Mouse (Mus musculus) forebrain, embryonic 15.5 days (tissue): Measurements from ENCODE around the gene Nit2. TPM values are rescaled to one million over a fixed set of nuclear protein-coding genes. Genes with fewer than 3 reads are reported as not detected.
"Not testable (repeated sequence)": the region's sequence is repeated elsewhere in the genome, so short reads cannot be mapped to it uniquely, and the experiment has no call there.

ENCODE experiments used
- ATAC-seq: fragments of 200-750 bp; cut with Nextera tagmentation; replicated peaks from 2 replicates; pipeline ENCODE4 v1.8.0; 2017; ENCODE audit warnings: mild to moderate bottlenecking, moderate TSS enrichment, moderate library complexity
- H3K27ac ChIP-seq: fragments of 300-500 bp; sonication (generic); replicated peaks from 2 replicates; pipeline ENCODE4 v1.5.1; 2015; ENCODE audit warnings: mild to moderate bottlenecking, inconsistent platforms
- H3K27me3 ChIP-seq: fragments of 300-500 bp; sonication (generic); 2 replicates; pipeline ENCODE4 v1.6.1; 2015; ENCODE audit warnings: inconsistent platforms
- H3K36me3 ChIP-seq: fragments of 300-500 bp; sonication (generic); 2 replicates; pipeline ENCODE4 v1.6.1; 2015; ENCODE audit warnings: mild to moderate bottlenecking, inconsistent platforms
- H3K4me1 ChIP-seq: fragments of 300-500 bp; sonication (generic); 2 replicates; pipeline ENCODE4 v1.6.1; 2015; ENCODE audit warnings: inconsistent platforms
- H3K4me2 ChIP-seq: fragments of 300-500 bp; sonication (generic); replicated peaks from 2 replicates; pipeline ENCODE4 v1.6.1; 2015; ENCODE audit warnings: mild to moderate bottlenecking, inconsistent platforms
- H3K4me3 ChIP-seq: fragments of 300-500 bp; sonication (generic); 2 replicates; pipeline ENCODE4 v1.5.1; 2015; ENCODE audit warnings: mild to moderate bottlenecking, inconsistent platforms
- H3K9ac ChIP-seq: fragments of 300-500 bp; sonication (generic); replicated peaks from 2 replicates; pipeline ENCODE4 v1.6.1; 2015; ENCODE audit warnings: mild to moderate bottlenecking, inconsistent platforms
- H3K9me3 ChIP-seq: fragments of 300-500 bp; sonication (generic); 2 replicates; pipeline ENCODE4 v1.6.1; 2016; ENCODE audit warnings: inconsistent platforms
- WGBS: fragments of 180-500 bp; shearing (Covaris S2); methylation state at CpG from one replicate; pipeline ENCODE4 v1.1.7; 2015; ENCODE audit warnings: mixed read lengths; 5-methylcytosine and 5-hydroxymethylcytosine counted together
- polyA plus RNA-seq: library from polyadenylated mRNA; unstranded; fragments of >200 nt; fragmentation: Nextera tagmentation; extraction: Ambion mirVana; gene quantifications from 2 replicates; pipeline ENCODE4 v1.2.1, GENCODE M21; 2015

Nit2 gene
- polyA plus RNA-seq, 1 experiment from 2014 or later, result 41.1 TPM

GRCm38 (mm10) chr16:57177254-57177653 is 10.1 kb upstream of the Nit2 start:
- 66% methylated on average over 2 of the region's 2 CpGs for WGBS
- Histone ChIP-seq H3K9ac (no peak overlapping the region), H3K9me3 (no peaks in the 10 kb centered on the region), H3K36me3 (peaks cover 24% of the 10 kb centered on the region), H3K4me1 (no peaks in the 10 kb centered on the region), H3K4me2 (no peak overlapping the region), H3K27me3 (no peaks in the 10 kb centered on the region), H3K4me3 (no peak overlapping the region), H3K27ac (no peak overlapping the region)
- ATAC-seq, result 0 out of 2 replicates have a peak, but pooled peaks have one; percentile 60

GRCm38 (mm10) chr16:57176276-57176675 is 9.1 kb upstream of the Nit2 start:
- WGBS, result 88% methylated on average over 7 of the region's 7 CpGs

GRCm38 (mm10) chr16:57175751-57176150 is 8.6 kb upstream of the Nit2 start:
- Histone ChIP-seq H3K4me2 (no peak overlapping the region), H3K9ac (no peak overlapping the region), H3K36me3 (peaks cover 10% of the 10 kb centered on the region), H3K27ac (no peak overlapping the region), H3K4me1 (0 out of 2 replicates have a peak, but pooled peaks cover 3% of the 10 kb centered on the region), H3K4me3 (no peak overlapping the region), H3K9me3 (no peaks in the 10 kb centered on the region), H3K27me3 (no peaks in the 10 kb centered on the region)
- ATAC-seq, result no peak
- 76% methylated on average over 2 of the region's 2 CpGs for WGBS

More at GRCm38 (mm10) chr16:57176276-57176675, 9.1 kb upstream of the Nit2 start:
- Histone ChIP-seq H3K4me3 (no peak overlapping the region), H3K36me3 (peaks cover 15% of the 10 kb centered on the region), H3K4me1 (0 out of 2 replicates have a peak, but pooled peaks cover 1% of the 10 kb centered on the region), H3K27me3 (no peaks in the 10 kb centered on the region), H3K27ac (no peak overlapping the region), H3K9me3 (no peaks in the 10 kb centered on the region), H3K9ac (no peak overlapping the region), H3K4me2 (no peak overlapping the region)
- no peak for ATAC-seq

- H3K9ac ChIP-seq, ATAC-seq, H3K27me3 ChIP-seq, H3K4me2 ChIP-seq, H3K4me3 ChIP-seq, H3K27ac ChIP-seq, H3K4me1 ChIP-seq, H3K9me3 ChIP-seq, H3K36me3 ChIP-seq: not testable (repeated sequence)
Observed at GRCm38 (mm10) chr16:57174480-57174879, 7.3 kb upstream of the Nit2 start.

- ATAC-seq, result no peak
- no peak overlapping the region for H3K4me2 ChIP-seq
- 54% methylated on average over 6 of the region's 6 CpGs for WGBS
- no peak overlapping the region for H3K9ac ChIP-seq
- no peaks in the 10 kb centered on the region for H3K27me3 ChIP-seq
- no peaks in the 10 kb centered on the region for H3K9me3 ChIP-seq
- H3K27ac ChIP-seq, result 0 out of 2 replicates have a peak overlapping the region, but pooled peaks have one; percentile 23
- H3K4me3 ChIP-seq, result no peak overlapping the region
- H3K36me3 ChIP-seq, result peaks cover 9% of the 10 kb centered on the region; the same call in 1 of the 2 replicates
- peaks cover 7% of the 10 kb centered on the region; the same call in 1 of the 2 replicates for H3K4me1 ChIP-seq
Observed at GRCm38 (mm10) chr16:57171570-57171969, 4.4 kb upstream of the Nit2 start.

- Histone ChIP-seq H3K9me3 (no peaks in the 10 kb centered on the region), H3K4me2 (no peak overlapping the region), H3K27ac (peak overlapping the region; percentile 23), H3K9ac (no peak overlapping the region), H3K36me3 (peaks cover 9% of the 10 kb centered on the region; the same call in 1 of the 2 replicates), H3K4me1 (peaks cover 11% of the 10 kb centered on the region; the same call in 1 of the 2 replicates), H3K4me3 (no peak overlapping the region), H3K27me3 (no peaks in the 10 kb centered on the region)
- 67% methylated on average over 8 of the region's 8 CpGs for WGBS
- no peak for ATAC-seq
Observed at GRCm38 (mm10) chr16:57171161-57171560, 4.0 kb upstream of the Nit2 start.

- Histone ChIP-seq H3K9ac (no peak overlapping the region), H3K4me3 (no peak overlapping the region), H3K27ac (no peak overlapping the region), H3K4me2 (no peak overlapping the region), H3K4me1 (peaks cover 11% of the 10 kb centered on the region; the same call in 1 of the 2 replicates), H3K9me3 (no peaks in the 10 kb centered on the region), H3K27me3 (no peaks in the 10 kb centered on the region), H3K36me3 (peaks cover 9% of the 10 kb centered on the region; the same call in 1 of the 2 replicates)
- no peak for ATAC-seq
- WGBS, result 48% methylated on average over 4 of the region's 4 CpGs
Observed at GRCm38 (mm10) chr16:57168236-57168635, 1.1 kb upstream of the Nit2 start.

- ATAC-seq, result peak; percentile 57
- 37% methylated on average over 5 of the region's 5 CpGs for WGBS
- Histone ChIP-seq H3K4me1 (peaks cover 11% of the 10 kb centered on the region; the same call in 1 of the 2 replicates), H3K9me3 (no peaks in the 10 kb centered on the region), H3K9ac (peak overlapping the region; percentile 77), H3K4me2 (peak overlapping the region; percentile 80), H3K4me3 (peak overlapping the region; percentile 85), H3K27ac (peak overlapping the region; percentile 78), H3K36me3 (peaks cover 10% of the 10 kb centered on the region; the same call in 1 of the 2 replicates), H3K27me3 (no peaks in the 10 kb centered on the region)
Observed at GRCm38 (mm10) chr16:57167514-57167912, 372 bp upstream of the Nit2 start.

GRCm38 (mm10) chr16:57166086-57166485 is 1.1 kb downstream of the Nit2 start:
- H3K4me1 ChIP-seq, result peaks cover 8% of the 10 kb centered on the region; the same call in 1 of the 2 replicates
- ATAC-seq, result no peak
- H3K4me2 ChIP-seq, result no peak overlapping the region
- H3K27ac ChIP-seq, result no peak overlapping the region
- peaks cover 7% of the 10 kb centered on the region; the same call in 1 of the 2 replicates for H3K36me3 ChIP-seq
- no peak overlapping the region for H3K9ac ChIP-seq
- no peaks in the 10 kb centered on the region for H3K27me3 ChIP-seq
- H3K9me3 ChIP-seq, result no peaks in the 10 kb centered on the region
- 89% methylated on average over 6 of the region's 6 CpGs for WGBS
- H3K4me3 ChIP-seq, result no peak overlapping the region

- WGBS, result 97% methylated on average over 5 of the region's 5 CpGs
- ATAC-seq, result no peak
Observed at GRCm38 (mm10) chr16:57165157-57165556, 2.0 kb downstream of the Nit2 start.

GRCm38 (mm10) chr16:57163694-57164093 is 3.4 kb downstream of the Nit2 start:
- 95% methylated on average over 1 of the region's 1 CpGs for WGBS
- ATAC-seq, result no peak
- peaks cover 8% of the 10 kb centered on the region; the same call in 1 of the 2 replicates for H3K4me1 ChIP-seq
- H3K9ac ChIP-seq, result no peak overlapping the region
- no peak overlapping the region for H3K4me3 ChIP-seq
- no peak overlapping the region for H3K27ac ChIP-seq
- H3K9me3 ChIP-seq, result no peaks in the 10 kb centered on the region
- no peak overlapping the region for H3K4me2 ChIP-seq
- H3K36me3 ChIP-seq, result peaks cover 22% of the 10 kb centered on the region
- H3K27me3 ChIP-seq, result no peaks in the 10 kb centered on the region

More at GRCm38 (mm10) chr16:57165157-57165556, 2.0 kb downstream of the Nit2 start:
- H3K27me3 ChIP-seq, result no peaks in the 10 kb centered on the region
- H3K36me3 ChIP-seq, result peaks cover 13% of the 10 kb centered on the region
- H3K9me3 ChIP-seq, result no peaks in the 10 kb centered on the region
- H3K4me2 ChIP-seq, result no peak overlapping the region
- H3K27ac ChIP-seq, result no peak overlapping the region
- H3K4me3 ChIP-seq, result no peak overlapping the region
- no peak overlapping the region for H3K9ac ChIP-seq
- H3K4me1 ChIP-seq, result peaks cover 8% of the 10 kb centered on the region; the same call in 1 of the 2 replicates

GRCm38 (mm10) chr16:57162841-57163240 is 4.3 kb downstream of the Nit2 start:
- Histone ChIP-seq H3K4me2 (no peak overlapping the region), H3K4me3 (no peak overlapping the region), H3K36me3 (peaks cover 22% of the 10 kb centered on the region), H3K27me3 (no peaks in the 10 kb centered on the region), H3K27ac (no peak overlapping the region), H3K4me1 (peaks cover 8% of the 10 kb centered on the region; the same call in 1 of the 2 replicates), H3K9me3 (no peaks in the 10 kb centered on the region), H3K9ac (no peak overlapping the region)
- ATAC-seq, result no peak
- WGBS, result 90% methylated on average over 5 of the region's 5 CpGs

- H3K27ac ChIP-seq, result no peak overlapping the region
- no peak overlapping the region for H3K9ac ChIP-seq
- peaks cover 40% of the 10 kb centered on the region for H3K36me3 ChIP-seq
- WGBS, result 69% methylated on average over 7 of the region's 7 CpGs
- no peak overlapping the region for H3K4me2 ChIP-seq
- H3K4me1 ChIP-seq, result no peaks in the 10 kb centered on the region
- no peaks in the 10 kb centered on the region for H3K27me3 ChIP-seq
- ATAC-seq, result no peak
- H3K9me3 ChIP-seq, result no peaks in the 10 kb centered on the region
- H3K4me3 ChIP-seq, result no peak overlapping the region
Observed at GRCm38 (mm10) chr16:57159835-57160234, 7.3 kb downstream of the Nit2 start.
